Mouse (Mus musculus): ENCODE measurements at regions not wholly inside any gene's neighbourhood (a gene's known extent, or its start where the extent isn't known, plus 50 kb on each side); places are given as distances from the start of the nearest gene placed in this dataset.

GRCm38 (mm10) chr1:77275297-77275696, 239.6 kb downstream of the Epha4 start:
- Histone ChIP-seq H3K4me1 (no peaks in the 10 kb centered on the region), H3K4me3 (replicated peaks) (no peak overlapping the region), H3K27me3 (replicated peaks) (no peaks in the 10 kb centered on the region), H3K9me3 (no peaks in the 10 kb centered on the region), H3K36me3 (replicated peaks; ENCODE audit: low read length) (no peaks in the 10 kb centered on the region)
- no peak for TF ChIP-seq FLI1 (IDR thresholded peaks at IDR 0.05; ENCODE audit: low read length)
- TF ChIP-seq GATA1 (IDR thresholded peaks at IDR 0.05; ENCODE audit: borderline replicate concordance, low read length) = no peak

GRCm38 (mm10) chr1:77279566-77279965, 235.3 kb downstream of the Epha4 start:
- no peaks in the 10 kb centered on the region for H3K27me3 ChIP-seq (replicated peaks)
- H3K4me1 ChIP-seq = peaks cover 20% of the 10 kb centered on the region
- TF ChIP-seq FLI1 (IDR thresholded peaks at IDR 0.05; ENCODE audit: low read length) (no peak), GATA1 (IDR thresholded peaks at IDR 0.05; ENCODE audit: borderline replicate concordance, low read length) (no peak)
- H3K9me3 ChIP-seq = peaks cover 10% of the 10 kb centered on the region
- H3K4me3 ChIP-seq (replicated peaks) = no peak overlapping the region
- H3K36me3 ChIP-seq (replicated peaks; ENCODE audit: low read length) = no peaks in the 10 kb centered on the region

GRCm38 (mm10) chr1:77280373-77281038, 234.4 kb downstream of the Epha4 start:
- H3K4me3 ChIP-seq (replicated peaks) = no peak overlapping the region
- H3K9me3 ChIP-seq = peaks cover 17% of the 10 kb centered on the region
- TF ChIP-seq FLI1 (IDR thresholded peaks at IDR 0.05; ENCODE audit: low read length) = no peak
- TF ChIP-seq GATA1 (IDR thresholded peaks at IDR 0.05; ENCODE audit: borderline replicate concordance, low read length) = no peak
- H3K27me3 ChIP-seq (replicated peaks) = no peaks in the 10 kb centered on the region
- peaks cover 20% of the 10 kb centered on the region for H3K4me1 ChIP-seq
- no peaks in the 10 kb centered on the region for H3K36me3 ChIP-seq (replicated peaks; ENCODE audit: low read length)

GRCm38 (mm10) chr1:77281741-77282140, 233.1 kb downstream of the Epha4 start:
- no peaks in the 10 kb centered on the region for H3K27me3 ChIP-seq (replicated peaks)
- peaks cover 17% of the 10 kb centered on the region for H3K9me3 ChIP-seq

GRCm38 (mm10) chr1:77298713-77299132, 216.2 kb downstream of the Epha4 start:
- peaks cover 38% of the 10 kb centered on the region for H3K4me1 ChIP-seq
- peak overlapping the region; percentile 75 for H3K4me3 ChIP-seq (replicated peaks)
- no peaks in the 10 kb centered on the region for H3K9me3 ChIP-seq
- no peaks in the 10 kb centered on the region for H3K36me3 ChIP-seq (replicated peaks; ENCODE audit: low read length)
- no peaks in the 10 kb centered on the region for H3K27me3 ChIP-seq (replicated peaks)
- 0 out of 3 replicates have a peak, but pooled peaks have one; percentile 70 for TF ChIP-seq GATA1 (IDR thresholded peaks at IDR 0.05; ENCODE audit: borderline replicate concordance, low read length)
- no peak for TF ChIP-seq FLI1 (IDR thresholded peaks at IDR 0.05; ENCODE audit: low read length)

More at GRCm38 (mm10) chr1:77281741-77282140, 233.1 kb downstream of the Epha4 start:
- Histone ChIP-seq H3K4me3 (replicated peaks) (no peak overlapping the region), H3K36me3 (replicated peaks; ENCODE audit: low read length) (no peaks in the 10 kb centered on the region), H3K4me1 (peaks cover 20% of the 10 kb centered on the region)
- TF ChIP-seq FLI1 (IDR thresholded peaks at IDR 0.05; ENCODE audit: low read length) = no peak
- TF ChIP-seq GATA1 (IDR thresholded peaks at IDR 0.05; ENCODE audit: borderline replicate concordance, low read length) = no peak

GRCm38 (mm10) chr1:77300806-77301205, 214.1 kb downstream of the Epha4 start:
- Histone ChIP-seq H3K36me3 (replicated peaks; ENCODE audit: low read length) (no peaks in the 10 kb centered on the region), H3K4me1 (peaks cover 36% of the 10 kb centered on the region), H3K9me3 (no peaks in the 10 kb centered on the region), H3K27me3 (replicated peaks) (no peaks in the 10 kb centered on the region), H3K4me3 (replicated peaks) (no peak overlapping the region)
- TF ChIP-seq GATA1 (IDR thresholded peaks at IDR 0.05; ENCODE audit: borderline replicate concordance, low read length) = no peak
- TF ChIP-seq FLI1 (IDR thresholded peaks at IDR 0.05; ENCODE audit: low read length) = no peak

GRCm38 (mm10) chr1:77304770-77305169, 210.1 kb downstream of the Epha4 start:
- no peak for TF ChIP-seq GATA1 (IDR thresholded peaks at IDR 0.05; ENCODE audit: borderline replicate concordance, low read length)
- no peak for TF ChIP-seq FLI1 (IDR thresholded peaks at IDR 0.05; ENCODE audit: low read length)
- Histone ChIP-seq H3K36me3 (replicated peaks; ENCODE audit: low read length) (no peaks in the 10 kb centered on the region), H3K4me1 (peaks cover 20% of the 10 kb centered on the region)

GRCm38 (mm10) chr1:77307745-77308144, 207.1 kb downstream of the Epha4 start:
- Histone ChIP-seq H3K27me3 (replicated peaks) (no peaks in the 10 kb centered on the region), H3K4me3 (replicated peaks) (no peak overlapping the region), H3K4me1 (peaks cover 5% of the 10 kb centered on the region), H3K36me3 (replicated peaks; ENCODE audit: low read length) (no peaks in the 10 kb centered on the region), H3K9me3 (0 out of 2 replicates have a peak, but pooled peaks cover 8% of the 10 kb centered on the region)
- TF ChIP-seq GATA1 (IDR thresholded peaks at IDR 0.05; ENCODE audit: borderline replicate concordance, low read length) (no peak), FLI1 (IDR thresholded peaks at IDR 0.05; ENCODE audit: low read length) (no peak)

More at GRCm38 (mm10) chr1:77304770-77305169, 210.1 kb downstream of the Epha4 start:
- 0 out of 2 replicates have a peak, but pooled peaks cover 3% of the 10 kb centered on the region for H3K9me3 ChIP-seq
- H3K4me3 ChIP-seq (replicated peaks) = no peak overlapping the region
- no peaks in the 10 kb centered on the region for H3K27me3 ChIP-seq (replicated peaks)

- no peaks in the 10 kb centered on the region for H3K36me3 ChIP-seq (replicated peaks; ENCODE audit: low read length)
- no peak overlapping the region for H3K4me3 ChIP-seq (replicated peaks)
- H3K27me3 ChIP-seq (replicated peaks) = no peaks in the 10 kb centered on the region
- no peaks in the 10 kb centered on the region for H3K4me1 ChIP-seq
- 0 out of 2 replicates have a peak, but pooled peaks cover 13% of the 10 kb centered on the region for H3K9me3 ChIP-seq
- TF ChIP-seq GATA1 (IDR thresholded peaks at IDR 0.05; ENCODE audit: borderline replicate concordance, low read length) (no peak), FLI1 (IDR thresholded peaks at IDR 0.05; ENCODE audit: low read length) (no peak)
Measured at GRCm38 (mm10) chr1:77313119-77313518, 201.8 kb downstream of the Epha4 start.

GRCm38 (mm10) chr1:77315347-77315746, 199.5 kb downstream of the Epha4 start:
- no peaks in the 10 kb centered on the region for H3K36me3 ChIP-seq (replicated peaks; ENCODE audit: low read length)
- H3K4me1 ChIP-seq = no peaks in the 10 kb centered on the region
- H3K9me3 ChIP-seq = 0 out of 2 replicates have a peak, but pooled peaks cover 13% of the 10 kb centered on the region
- TF ChIP-seq GATA1 (IDR thresholded peaks at IDR 0.05; ENCODE audit: borderline replicate concordance, low read length) = no peak
- TF ChIP-seq FLI1 (IDR thresholded peaks at IDR 0.05; ENCODE audit: low read length) = no peak
- H3K4me3 ChIP-seq (replicated peaks) = no peak overlapping the region
- no peaks in the 10 kb centered on the region for H3K27me3 ChIP-seq (replicated peaks)
